Mouse (Mus musculus) layer of hippocampus, postnatal 10 days (tissue): ENCODE results near the gene Gm28374. TPM values are rescaled to one million over a fixed set of nuclear protein-coding genes. Genes with fewer than 3 reads are reported as not detected.
"Not testable (repeated sequence)": the region's sequence is repeated elsewhere in the genome, so short reads cannot be mapped to it uniquely, and the experiment has no call there.

Experiments used
- DNase-seq, 2 experiments: peaks; one replicate each; pipeline ENCODE4 v3.0.0; 2021; ENCODE audit warnings: low spot score in 2 of 2
- total RNA-seq, 2 experiments: library from RNA; stranded (reverse); gene quantifications; 2 replicates each; pipeline ENCODE4 v1.2.3; 2021

Gm28374 gene
- total RNA-seq, 2 experiments from 2014 or later: 0.56 to 0.85 TPM

- DNase-seq: peak; percentile 97 to 99
Measured at GRCm38 (mm10) chr19:6057313-6058096, 24.6 kb downstream of the Gm28374 start, which contains the start of the genes Mrpl49 and Fau. TSS of gene Mrpl49 (minus strand) at chr19:6057785. TSS of gene Fau (plus strand) at chr19:6057844.

DNA sequence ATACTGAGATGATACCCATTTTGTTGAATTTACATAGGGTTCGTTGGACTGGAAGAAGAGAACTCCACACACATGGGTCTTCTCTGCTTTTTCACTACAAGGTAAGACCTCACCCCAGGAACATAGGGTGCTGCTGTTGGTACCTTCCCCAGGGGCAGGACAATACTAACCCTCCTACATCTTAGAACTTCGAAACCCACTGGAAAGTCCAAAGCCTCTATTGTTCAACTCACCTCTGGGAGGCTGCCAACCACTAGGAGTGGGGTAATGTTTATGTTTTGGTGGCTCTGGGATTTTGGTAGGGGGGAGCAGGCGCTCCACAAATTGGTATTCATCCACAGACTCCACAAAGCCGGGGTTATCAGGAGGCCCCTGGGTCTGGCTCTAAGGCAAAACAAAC, 25.4 kb downstream of the Gm28374 start:
- no peak for DNase-seq

DNA sequence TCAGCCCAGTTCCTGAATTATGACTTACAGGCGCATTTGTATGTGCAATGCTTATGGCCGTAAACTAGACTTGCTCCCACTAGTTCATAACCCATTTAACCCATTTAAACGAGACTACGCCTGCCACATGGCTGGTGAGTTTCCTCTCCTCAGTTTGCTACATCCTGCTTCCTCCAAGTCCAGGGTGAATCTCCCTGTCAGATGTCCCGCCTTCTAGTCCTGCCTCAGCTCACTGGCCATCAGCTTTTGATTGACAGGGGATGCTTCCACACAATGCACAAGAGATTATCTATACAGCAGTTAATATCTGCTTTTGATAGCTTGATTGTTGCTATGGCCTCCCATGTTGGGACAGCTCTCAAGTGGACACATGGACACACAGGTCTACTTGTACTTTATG, 27.8 kb downstream of the Gm28374 start:
- DNase-seq: no peak

DNA sequence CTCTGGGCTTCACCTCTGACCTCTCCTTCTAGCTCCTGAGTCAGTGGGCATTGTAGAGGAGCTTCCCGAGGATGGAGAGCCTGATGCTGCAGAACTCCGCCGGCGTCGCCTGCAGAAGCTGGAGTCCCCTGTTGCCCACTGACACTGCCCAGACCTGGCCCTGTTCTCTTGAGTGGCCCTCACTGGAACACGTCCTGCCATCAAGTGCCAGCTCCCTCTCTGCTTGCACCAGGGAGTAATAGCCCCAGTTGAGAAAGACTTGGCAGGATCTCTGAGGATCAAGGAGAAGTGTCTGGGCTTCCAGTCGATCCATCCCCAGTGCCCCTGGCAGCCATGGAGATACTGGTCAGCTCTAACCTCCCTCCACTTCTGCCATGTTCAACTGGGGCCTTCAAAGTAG, 29.5 kb downstream of the Gm28374 start:
- no peak for DNase-seq

DNA sequence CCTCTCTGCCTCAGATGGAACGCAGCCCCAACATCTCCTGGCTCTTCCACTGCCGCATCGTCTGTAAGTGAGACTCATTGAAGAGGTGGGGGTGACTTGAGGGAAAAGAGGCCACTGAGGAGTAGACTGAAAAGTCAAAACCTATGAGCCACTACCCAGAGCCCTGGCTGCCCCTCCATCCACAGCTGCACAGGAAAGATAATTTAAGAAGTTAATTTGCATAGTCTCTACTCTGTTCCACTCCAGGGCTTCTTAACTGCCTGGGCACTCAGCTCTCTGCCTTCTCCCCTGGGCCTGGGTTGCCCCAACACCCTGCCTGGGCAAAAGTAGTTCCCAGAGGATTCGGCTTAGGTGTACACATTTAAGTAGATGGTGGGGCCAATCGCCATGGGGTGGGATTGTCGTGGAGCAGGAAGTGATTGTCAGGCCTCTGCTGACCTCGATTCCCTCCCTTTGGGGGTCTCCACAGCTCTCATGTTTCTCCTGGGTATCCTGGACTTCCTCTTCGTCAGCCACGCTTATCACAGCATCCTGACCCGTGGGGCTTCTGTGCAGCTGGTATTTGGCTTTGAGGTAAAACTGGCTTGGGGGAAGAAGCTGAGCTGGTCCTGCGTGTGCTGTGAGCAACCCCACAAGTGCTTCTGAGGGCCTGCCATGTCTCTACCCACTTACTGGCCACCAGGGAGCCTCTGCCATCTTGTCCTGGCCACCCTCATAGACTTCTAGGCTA, 33.2 kb downstream of the Gm28374 start:
- DNase-seq: no peak

- DNase-seq: no peak
Measured at GRCm38 (mm10) chr19:6047899-6048166, 34.2 kb downstream of the Gm28374 start.

DNA sequence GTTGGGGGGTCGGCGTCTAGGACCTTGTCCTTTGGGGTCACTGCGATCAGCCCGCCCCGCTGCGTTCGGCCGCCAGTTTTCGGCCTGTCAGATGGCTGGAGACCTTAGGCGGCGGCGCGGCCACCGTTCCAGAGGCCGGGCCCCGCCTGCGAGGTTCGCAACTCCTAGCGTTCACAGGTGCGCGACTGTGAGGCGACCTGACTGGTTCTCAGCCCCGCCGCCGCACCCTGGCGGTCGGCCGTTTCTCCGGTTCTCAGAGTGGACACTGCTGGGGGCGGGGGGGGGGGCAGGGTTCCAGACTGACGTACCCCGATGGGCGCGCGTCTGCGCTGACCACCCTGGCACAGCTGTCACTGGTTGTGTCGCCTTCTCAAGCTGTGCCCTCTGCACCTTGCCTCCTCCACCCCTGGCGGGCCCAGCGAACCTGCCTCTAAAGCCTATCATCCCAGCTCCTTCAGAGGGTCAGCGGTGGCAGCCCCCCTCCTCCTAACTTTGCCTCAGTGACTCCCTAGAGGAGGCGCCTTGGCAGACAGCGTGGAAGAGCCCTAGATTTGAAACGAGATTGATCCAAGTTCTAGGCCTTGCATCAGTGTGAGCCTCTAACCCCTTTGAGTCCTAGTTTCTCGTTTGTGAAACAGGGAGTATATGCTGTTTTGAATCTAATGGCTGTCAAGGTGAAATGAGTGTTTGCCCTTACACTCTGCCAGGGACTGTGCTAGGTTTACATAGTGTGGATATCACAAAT, 34.7 kb downstream of the Gm28374 start:
- no peak for DNase-seq

- peak; percentile 85 to 91 for DNase-seq
Measured at GRCm38 (mm10) chr19:6046294-6047153, 35.5 kb downstream of the Gm28374 start, which contains the start of gene Syvn1. TSS of gene Syvn1 (plus strand) at chr19:6046576.

GRCm38 (mm10) chr19:6045366-6046293, 36.4 kb downstream of the Gm28374 start:
- no peak for DNase-seq

DNA sequence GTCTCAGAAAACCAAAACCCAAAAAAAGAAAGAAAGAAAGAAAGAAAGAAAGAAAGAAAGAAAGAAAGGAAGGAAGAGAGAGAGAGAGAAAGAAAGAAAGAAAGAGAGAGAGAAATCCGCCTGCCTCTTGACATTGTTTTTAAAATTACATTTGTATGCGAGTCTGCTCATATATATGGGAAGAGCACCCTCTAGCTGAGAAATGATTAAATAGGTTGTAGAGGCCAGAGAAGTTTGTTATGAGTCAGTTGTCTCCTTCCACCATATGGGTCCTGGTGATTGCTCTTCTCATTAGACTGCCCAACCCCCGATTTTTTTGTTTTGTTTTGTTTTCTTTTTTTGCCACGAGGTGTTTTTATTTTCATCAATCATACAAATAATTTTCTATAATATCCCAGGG, 38.0 kb downstream of the Gm28374 start:
- not testable (repeated sequence) for DNase-seq

DNA sequence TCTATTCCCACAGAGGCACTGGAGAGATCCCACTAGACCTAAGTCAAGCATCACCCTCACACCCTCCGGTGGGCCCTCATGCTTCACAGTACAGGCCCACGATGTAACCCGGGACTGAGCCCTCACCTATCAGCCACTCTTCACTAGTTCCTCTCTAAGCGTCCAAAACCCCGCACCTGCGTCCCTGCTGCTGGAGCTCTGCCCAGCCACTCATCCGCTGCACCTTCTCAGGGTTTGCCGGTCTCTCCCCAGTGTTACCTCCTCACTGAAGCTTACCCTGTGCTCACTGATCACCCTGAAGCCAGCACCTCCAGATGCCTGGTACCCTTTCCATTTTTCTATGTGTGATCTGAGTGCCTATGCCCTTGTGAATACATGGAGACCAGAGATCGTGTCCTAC, 39.8 kb downstream of the Gm28374 start:
- DNase-seq: no peak

GRCm38 (mm10) chr19:6040002-6040401, 42.1 kb downstream of the Gm28374 start:
- DNase-seq: no peak

DNA sequence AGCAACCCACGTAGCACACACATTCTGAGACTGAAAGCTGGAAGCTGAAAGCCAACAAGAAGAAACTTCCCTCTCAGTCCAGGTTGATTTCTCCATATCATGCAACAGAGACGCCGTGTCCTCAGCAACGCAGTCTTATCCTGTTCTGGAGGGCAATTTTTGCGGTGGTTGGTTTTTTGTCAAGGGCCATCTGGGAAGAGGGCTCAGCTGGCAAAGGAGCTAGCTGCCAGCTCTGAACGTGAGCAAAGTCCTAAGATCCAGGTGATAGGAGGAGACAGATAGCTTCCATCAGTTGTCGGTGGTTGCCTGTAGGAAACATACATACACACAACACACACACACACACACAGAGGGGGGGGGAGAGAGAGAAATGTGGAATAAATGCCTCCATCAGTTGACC, 43.7 kb downstream of the Gm28374 start:
- no peak for DNase-seq

GRCm38 (mm10) chr19:6037695-6038094, 44.4 kb downstream of the Gm28374 start:
- no peak for DNase-seq

DNA sequence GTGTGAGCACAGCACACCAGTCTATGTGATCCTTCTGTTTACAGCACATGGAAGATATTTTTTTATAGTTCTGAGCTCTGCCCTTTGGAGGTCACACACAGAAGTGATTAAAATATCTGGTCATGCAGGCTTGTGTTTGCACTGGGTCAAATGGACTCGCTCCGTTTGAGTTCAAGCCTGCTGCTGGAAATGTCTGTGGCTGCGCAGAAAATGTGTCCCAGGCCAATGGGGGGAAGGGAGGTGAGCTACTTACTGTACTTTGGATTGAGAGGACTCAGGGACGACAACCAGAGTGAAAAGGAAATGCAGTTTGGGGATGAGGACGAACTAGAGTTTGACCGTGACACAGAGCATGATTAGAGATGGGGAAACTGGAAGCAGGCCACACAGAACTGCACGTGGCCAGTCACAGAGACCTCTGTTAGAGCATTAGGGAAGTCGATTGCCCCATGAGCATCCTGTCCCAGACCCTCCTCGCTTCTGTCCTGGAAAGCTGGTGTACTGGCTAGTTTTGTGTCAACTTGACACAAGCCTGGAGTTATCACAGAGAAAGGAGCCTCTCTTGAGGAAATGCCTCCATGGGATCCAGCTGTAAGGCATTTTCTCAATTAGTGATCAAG, 46.0 kb downstream of the Gm28374 start:
- DNase-seq: no peak

GRCm38 (mm10) chr19:6030520-6031280, 51.4 kb downstream of the Gm28374 start:
- no peak for DNase-seq

DNA sequence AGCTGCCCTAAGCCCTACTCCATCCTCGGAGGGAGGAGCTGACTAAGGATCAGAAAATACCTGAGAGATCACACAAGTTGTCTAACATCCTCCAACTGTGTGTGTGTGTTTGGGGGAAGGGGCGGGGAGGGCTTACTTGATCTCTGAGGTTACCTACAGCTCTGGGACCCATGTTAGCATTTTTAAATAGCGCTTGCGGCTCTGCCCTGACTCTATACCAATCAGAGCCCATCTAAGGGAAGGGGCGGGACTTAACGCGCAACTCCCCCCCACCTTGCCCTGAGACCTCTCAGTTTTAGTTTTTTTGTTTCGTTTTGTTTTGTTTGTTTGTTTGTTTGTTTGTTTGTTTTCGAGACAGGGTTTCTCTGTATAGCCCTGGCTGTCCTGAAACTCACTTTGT, 52.6 kb downstream of the Gm28374 start:
- no peak for DNase-seq

- DNase-seq: no peak
Measured at GRCm38 (mm10) chr19:6028991-6029390, 53.1 kb downstream of the Gm28374 start.
